8 mouse cellular contexts compared by ENCODE assay signal in the genomic region with DNA sequence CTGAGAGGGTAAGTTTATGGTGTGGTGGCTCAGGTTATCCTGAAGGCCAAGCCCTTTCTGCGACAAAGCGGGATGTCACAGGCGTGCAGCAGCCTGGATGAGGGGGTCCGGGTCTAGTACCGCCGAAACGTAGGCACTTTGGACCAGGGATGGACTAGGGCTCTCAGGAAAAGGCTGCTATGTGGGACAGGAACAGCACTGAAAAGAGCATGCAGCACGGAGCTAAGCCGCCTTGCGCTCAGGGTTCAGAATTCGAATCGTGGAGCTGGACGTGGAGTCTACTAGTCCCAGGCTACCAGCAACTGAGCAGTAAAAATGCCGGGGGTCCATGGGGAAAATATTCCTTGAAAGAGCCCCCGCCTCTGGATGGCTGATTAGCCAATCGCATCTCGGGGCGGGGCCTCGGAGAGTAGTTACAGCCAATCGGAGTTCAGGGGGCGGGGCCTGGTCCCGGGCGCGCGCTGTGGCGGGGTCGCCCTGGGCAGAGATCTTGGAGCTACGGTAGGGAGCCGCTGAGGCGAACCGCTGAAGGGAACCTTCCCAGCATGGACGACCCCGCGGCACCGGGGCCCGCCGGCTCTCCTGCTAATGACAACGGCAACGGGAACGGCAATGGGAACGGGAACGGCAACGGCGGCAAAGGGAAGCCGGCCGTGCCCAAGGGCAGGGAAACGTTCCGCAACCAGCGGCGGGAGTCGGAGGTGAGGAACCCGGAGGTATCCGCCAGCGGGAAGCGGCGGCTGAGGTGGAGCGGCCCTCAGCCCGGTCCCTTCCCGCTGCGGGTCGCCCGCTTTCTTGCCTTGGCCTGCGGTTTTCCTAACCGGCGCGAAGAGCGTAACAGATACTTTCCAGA. TPM values are rescaled to one million over a fixed set of nuclear protein-coding genes. Genes with fewer than 3 reads are reported as not detected.
DNase-seq lines count a peak whose midpoint lies in the region; ATAC-seq lines count a peak whose summit lies in the region.

A gene (plus strand): TSS at position 483 of the 853 bp plus-strand sequence.

- under 1% methylated on average over 67 of the region's 67 CpGs for WGBS in intestine, embryonic 15.5 days

- peak; percentile 100 for ATAC-seq in intestine, embryonic 15.5 days
- peak; percentile 98 for ATAC-seq in megakaryocyte-erythroid progenitor cell, adult 5-6 weeks (replicated peaks; ENCODE audit: low FRiP score, low TSS enrichment, poor library complexity, severe bottlenecking)

- 0 out of 2 replicates have a peak, but pooled peaks cover 7% of the 10 kb centered on the region for H3K4me1 ChIP-seq in intestine, embryonic 15.5 days (replicated peaks)

- no peaks in the 10 kb centered on the region for H3K9me3 ChIP-seq in intestine, embryonic 15.5 days

- H3K27ac ChIP-seq in intestine, embryonic 15.5 days = no peak within 1 kb of the TSS

- peak within 1 kb of the TSS; percentile 52 for H3K9ac ChIP-seq in intestine, embryonic 15.5 days

- H3K4me2 ChIP-seq in intestine, embryonic 15.5 days (replicated peaks) = peak within 1 kb of the TSS; percentile 95

- intact Hi-C loops in gastrocnemius, postnatal 36 days (cut with DNase I) = no loop called here
- intact Hi-C loops in left cerebral cortex, postnatal 14 days (cut with DNase I) = loop anchor here (10.0 kb wide), 1 partner anchor 168 kb away; no protein-coding TSS in a partner anchor

- peaks cover 8% of the 10 kb centered on the region; the same call in 1 of the 2 replicates for H3K27me3 ChIP-seq in intestine, embryonic 15.5 days (replicated peaks)

- no peaks in the 10 kb centered on the region for H3K36me3 ChIP-seq in intestine, embryonic 15.5 days

- H3K4me3 ChIP-seq in intestine, embryonic 15.5 days (replicated peaks) = peak within 1 kb of the TSS; percentile 68

- peak; percentile 83 for DNase-seq in adrenal gland, adult 8-10 months
- peak; percentile 83 for DNase-seq in embryo, embryonic 11.5 days (ENCODE audit: low read depth, low spot score)
- peak; percentile 82 to 87 for DNase-seq in gastrocnemius, postnatal 36 days
- DNase-seq in left cerebral cortex, postnatal 14 days (ENCODE audit: low spot score in 2 of 2) = peak; percentile 93 to 94
- peak; percentile 93 for DNase-seq in right cerebral cortex, postnatal 14 days
- DNase-seq in urinary bladder, postnatal 25 days (ENCODE audit: low spot score) = peak; percentile 93

RNA-seq across cellular contexts. Expression of the gene that starts here (rescaled TPM):
- 1 to 10 TPM; 1.2 to 2.0 (median 1.7) TPM for total RNA-seq in adrenal gland, adult 8-10 months (2022)
- 1 to 10 TPM in 1 of 2 experiments, under 1 TPM in 1; 0.89 to 1.0 TPM for total RNA-seq in gastrocnemius, postnatal 36 days (2021)
- 0.40 and 0.62 TPM in 2 replicates for polyA plus RNA-seq in intestine, embryonic 15.5 days (2015; fragmentation: Nextera tagmentation; extraction: Ambion mirVana)
- 10 to 100 TPM; 13.2 to 14.9 TPM for total RNA-seq in left cerebral cortex, postnatal 14 days (2021)
- 0.48 and 0.82 TPM in 2 replicates for total RNA-seq in megakaryocyte-erythroid progenitor cell, adult 5-6 weeks (2014; fragmentation: Nextera tagmentation)
- 1.2 TPM in 1 of 2 replicates, not detected in the other for total RNA-seq in megakaryocyte-erythroid progenitor cell, adult 5-6 weeks (2017)

Comparison
In these comparisons a context has a peak if more than half of its experiments do, and no peak if none do; other contexts are left out.
1. RNA of the gene that starts here (total RNA-seq): 13.2 to 14.9 TPM in left cerebral cortex, postnatal 14 days; 1.2 to 2.0 TPM in adrenal gland, adult 8-10 months, 0.48 to 1.2 TPM in megakaryocyte-erythroid progenitor cell, adult 5-6 weeks and 0.89 to 1.0 TPM in gastrocnemius, postnatal 36 days; every median in the first group is over 4 times any median in the second.
2. Peak in ATAC-seq, H3K4me3 ChIP-seq, H3K9ac ChIP-seq and H3K4me2 ChIP-seq in intestine, embryonic 15.5 days; RNA of the gene not detected or under 1 TPM.
3. Peak in every context shown above with its lines, with median percentiles within 50 percentile points of each other: DNase-seq.